Mouse (Mus musculus) telencephalon, adult 2 months (tissue): ENCODE measurements around the gene Stfa2.
"Not testable (repeated sequence)": the region's sequence is repeated elsewhere in the genome, so short reads cannot be mapped to it uniquely, and the experiment has no call there.

Source experiments
- DNase-seq: peaks from one replicate; pipeline ENCODE4 v3.0.0-alpha.2; 2011; ENCODE audit warnings: low read depth, low spot score

The Stfa2 gene

GRCm38 (mm10) chr16:36408357-36408756 is at the start of gene Stfa2:
TSS of gene Stfa2 (minus strand) at chr16:36408457.
- DNase-seq = no peak

- DNase-seq = no peak
These were observed 47.1 kb upstream of the Stfa2 start, which contains the start of gene Stfa3 for GRCm38 (mm10) chr16:36455342-36455802. TSS of gene Stfa3 (minus strand) at chr16:36455392.

- DNase-seq = not testable (repeated sequence)
These were observed 12.7 kb upstream of the Stfa2 start for GRCm38 (mm10) chr16:36420979-36421378.

- DNase-seq = no peak
These were observed 19.2 kb downstream of the Stfa2 start for GRCm38 (mm10) chr16:36389060-36389459.

DNA sequence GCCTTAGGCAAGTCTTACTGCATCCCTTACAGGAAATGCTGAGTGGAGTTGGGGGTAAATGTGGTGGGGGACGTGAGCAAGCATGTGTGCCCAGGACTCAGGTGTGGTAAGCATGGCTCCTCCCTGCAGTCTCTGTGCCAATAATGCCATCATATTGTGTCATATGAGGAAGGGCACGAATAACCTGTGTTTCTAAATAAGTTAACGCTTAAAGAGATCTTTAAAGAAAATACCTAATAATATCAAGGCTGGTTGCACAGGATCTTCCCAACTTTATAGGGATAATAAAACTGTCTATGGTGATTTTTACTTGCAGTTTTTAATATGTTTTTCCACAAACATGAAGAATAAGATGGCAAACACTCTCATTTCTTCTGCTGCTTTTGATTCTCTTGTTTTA is 40.6 kb downstream of the Stfa2 start, which contains the start of gene BC100530:
Gene BC100530, minus strand, starts transcription at position 101 of the 400 bp plus-strand sequence.
- DNase-seq = not testable (repeated sequence)
